8 mouse cellular contexts compared by ENCODE assay signal in the genomic region with DNA sequence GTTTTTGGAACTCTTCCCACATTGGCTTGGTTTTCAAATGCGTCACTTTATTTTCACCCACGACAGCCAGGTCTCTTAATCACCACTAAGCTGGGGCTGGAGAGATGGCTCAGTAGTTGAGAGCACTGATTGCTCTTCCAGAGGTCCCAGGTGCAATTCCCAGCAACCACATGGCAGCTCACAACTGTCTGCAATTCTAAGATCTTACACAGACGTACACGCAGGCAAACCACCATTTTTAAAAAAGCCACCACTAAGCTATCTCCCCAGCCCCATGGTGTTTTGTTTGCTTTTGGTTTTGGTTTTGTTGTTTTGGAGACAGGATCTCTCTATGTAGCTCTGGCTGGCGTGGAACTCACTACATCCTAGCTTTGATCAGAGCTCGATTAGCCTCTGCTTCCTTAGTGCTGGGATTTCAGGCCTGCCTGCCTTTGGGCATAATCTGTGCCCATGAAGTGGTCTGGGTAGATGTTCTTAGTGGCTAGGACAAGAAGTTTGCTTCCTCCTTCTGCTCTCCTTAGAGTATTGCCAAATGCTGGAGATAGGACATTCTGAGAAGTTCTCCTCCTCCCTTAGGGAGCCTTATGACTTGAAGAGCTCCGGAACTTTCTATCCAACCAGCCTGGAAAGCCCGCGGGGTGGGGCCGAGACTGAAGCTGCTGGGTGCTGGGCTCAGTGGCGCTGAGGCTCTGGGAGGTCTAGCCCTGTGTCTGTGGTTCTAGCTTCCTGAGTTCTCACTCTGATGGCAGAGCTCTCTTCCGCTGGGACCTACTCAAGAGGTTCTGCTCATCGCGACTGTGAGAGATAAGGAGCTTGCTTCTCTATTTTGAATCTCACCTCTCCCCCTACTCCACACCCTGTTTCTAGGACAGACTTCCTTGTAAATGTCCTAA. TPM values are rescaled to one million over a fixed set of nuclear protein-coding genes. Genes with fewer than 3 reads are reported as not detected.
DNase-seq lines count a peak whose midpoint lies in the region; ATAC-seq and TF ChIP-seq lines count a peak whose summit lies in the region.
"Had no signal": no experiment of that assay in that cellular context is flagged by ENCODE, and none has a peak within 500 bp of the region (broad histone marks: within the 10 kb centered on the region; RNA-seq: fewer than 3 reads in every experiment).

No protein-coding gene starts in this region.

- peak; percentile 68 for TF ChIP-seq POLR2A in CH12.LX (IDR thresholded peaks at IDR 0.05; ENCODE audit: low read depth, low read length)

- H3K27ac ChIP-seq in CH12.LX (ENCODE audit: insufficient read depth, low read depth): peak overlapping the region; percentile 74
- H3K27ac ChIP-seq in liver, embryonic 16.5 days (ENCODE audit: low read length): peak overlapping the region; percentile 38; the same call in 1 of the 2 replicates
- no peak overlapping the region for H3K27ac ChIP-seq in hindbrain, embryonic 14.5 days
- H3K27ac ChIP-seq: kidney, postnatal 0 days had no signal

- H3K9ac ChIP-seq in CH12.LX (ENCODE audit: insufficient read depth, low read depth): peak overlapping the region; percentile 70
- no peak overlapping the region for H3K9ac ChIP-seq in liver, embryonic 16.5 days (ENCODE audit: low read depth, low read length)
- H3K9ac ChIP-seq in hindbrain, embryonic 14.5 days: no peak overlapping the region

- peaks cover 9 to 23% of the 10 kb centered on the region in 2 experiments for H3K4me1 ChIP-seq in CH12.LX (ENCODE audit: control insufficient read depth in 1 of 2, insufficient read depth in 2 of 2)
- H3K4me1 ChIP-seq in liver, embryonic 16.5 days (ENCODE audit: control insufficient read depth, low read depth, low read length): peaks cover 5% of the 10 kb centered on the region
- no peaks in the 10 kb centered on the region for H3K4me1 ChIP-seq in hindbrain, embryonic 14.5 days (replicated peaks; ENCODE audit: control insufficient read depth, insufficient read depth, low read length)

- peak overlapping the region in 1 of 3 experiments; percentile 9 for H3K4me3 ChIP-seq in CH12.LX (replicated peaks in 1 of 3; ENCODE audit: low read depth in 2 of 3, low read length in 2 of 3, poor library complexity in 1 of 3)
- H3K4me3 ChIP-seq in liver, embryonic 16.5 days (ENCODE audit: low read depth, low read length): no peak overlapping the region
- H3K4me3 ChIP-seq in hindbrain, embryonic 14.5 days (replicated peaks; ENCODE audit: low read length): no peak overlapping the region

- H3K27me3 ChIP-seq in CH12.LX (replicated peaks): no peaks in the 10 kb centered on the region
- H3K27me3 ChIP-seq in liver, embryonic 16.5 days (ENCODE audit: control insufficient read depth, insufficient read depth, low read depth, low read length): no peaks in the 10 kb centered on the region
- H3K27me3 ChIP-seq in hindbrain, embryonic 14.5 days (ENCODE audit: control insufficient read depth, insufficient read depth, low read length): no peaks in the 10 kb centered on the region

- peak; percentile 48; the same call in 1 of the 2 replicates for ATAC-seq in liver, embryonic 16.5 days (ENCODE audit: low read depth)
- no peak for ATAC-seq in hindbrain, embryonic 14.5 days (ENCODE audit: low FRiP score)

- DNase-seq in CH12.LX (ENCODE audit: extremely low read depth): no peak
- DNase-seq in brain, adult 2 months (ENCODE audit: low read depth, low spot score): peak; percentile 22
- peak; percentile 34 to 35 for DNase-seq in spleen, postnatal 14 days (ENCODE audit: low spot score in 2 of 2)
- DNase-seq in frontal cortex, adult 2 months (ENCODE audit: extremely low spot score in 1 of 2, low spot score in 1 of 2): no peak
- DNase-seq in layer of hippocampus, adult 9-10 months (ENCODE audit: low spot score): no peak
- DNase-seq in hindbrain, embryonic 14.5 days (ENCODE audit: low spot score): no peak

- TF ChIP-seq CTCF in CH12.LX (conservative IDR thresholded peaks at IDR 0.05 in 1 of 2, IDR thresholded peaks at IDR 0.05 in 1 of 2; ENCODE audit: low read depth in 2 of 2, low read length in 2 of 2): no peak

- WGBS in liver, embryonic 16.5 days (ENCODE audit: insufficient replicate concordance): 26% methylated on average over 14 of the region's 14 CpGs
- WGBS in hindbrain, embryonic 14.5 days: 84% methylated on average over 14 of the region's 14 CpGs

- TF ChIP-seq RAD21 in CH12.LX (IDR thresholded peaks at IDR 0.05; ENCODE audit: low read depth, low read length): no peak

- no peaks in the 10 kb centered on the region for H3K36me3 ChIP-seq in CH12.LX (replicated peaks in 1 of 2; ENCODE audit: control insufficient read depth in 1 of 2, insufficient read depth in 1 of 2, low read length in 1 of 2)
- H3K36me3 ChIP-seq in liver, embryonic 16.5 days (ENCODE audit: control insufficient read depth, insufficient read depth): no peaks in the 10 kb centered on the region
- H3K36me3 ChIP-seq in hindbrain, embryonic 14.5 days (replicated peaks; ENCODE audit: control insufficient read depth, insufficient read depth): no peaks in the 10 kb centered on the region

- in situ Hi-C loops in CH12.LX (cut with MboI; ENCODE audit: low pct_ligation_motif_present, low pct_unique_long_range_greater_than_20kb, low sequenced_read_pairs): no loop called here

- dilution Hi-C loops in CH12.LX (cut with MboI; ENCODE audit: extremely low pct_ligation_motif_present, extremely low pct_unique_long_range_greater_than_20kb, low sequenced_read_pairs): no loop called here

- no peaks in the 10 kb centered on the region for H3K9me3 ChIP-seq in CH12.LX (replicated peaks; ENCODE audit: low read length)
- no peaks in the 10 kb centered on the region for H3K9me3 ChIP-seq in liver, embryonic 16.5 days (replicated peaks; ENCODE audit: control insufficient read depth, low read length)
- H3K9me3 ChIP-seq in hindbrain, embryonic 14.5 days (ENCODE audit: control insufficient read depth, low read length): no peaks in the 10 kb centered on the region

- no peaks in the 10 kb centered on the region for H3K79me2 ChIP-seq in CH12.LX (replicated peaks; ENCODE audit: control insufficient read depth, extremely low read depth, insufficient read depth, poor library complexity, severe bottlenecking)

- peak overlapping the region; percentile 87 for H3K4me2 ChIP-seq in CH12.LX (ENCODE audit: insufficient read depth, low read depth, poor library complexity, severe bottlenecking)
- H3K4me2 ChIP-seq in liver, embryonic 16.5 days (ENCODE audit: low read depth, low read length): peak overlapping the region; percentile 19; the same call in 1 of the 2 replicates
- H3K4me2 ChIP-seq in hindbrain, embryonic 14.5 days (replicated peaks): no peak overlapping the region

- TF ChIP-seq EP300 in CH12.LX (IDR thresholded peaks at IDR 0.05; ENCODE audit: low read length): no peak

TF ChIP-seq in CH12.LX, 34 proteins besides CTCF, POLR2A, EP300 and RAD21 (continues in another document):
- TF ChIP-seq USF1 (IDR thresholded peaks at IDR 0.05; ENCODE audit: low read depth, low read length) (no peak), TCF12 (IDR thresholded peaks at IDR 0.05; ENCODE audit: low read depth, low read length) (0 out of 2 replicates have a peak, but pooled peaks have one; percentile 27), MAZ (IDR thresholded peaks at IDR 0.05; ENCODE audit: low read depth, low read length) (no peak), RCOR1 (conservative IDR thresholded peaks at IDR 0.05; ENCODE audit: low read depth, low read length) (no peak), ZMIZ1 (IDR thresholded peaks at IDR 0.05; ENCODE audit: low read depth, low read length) (no peak), UBTF (IDR thresholded peaks at IDR 0.05; ENCODE audit: low read depth, low read length) (0 out of 2 replicates have a peak, but pooled peaks have one; percentile 33), POLR2AphosphoS2 (IDR thresholded peaks at IDR 0.05; ENCODE audit: low read depth, low read length) (no peak), KAT2A (IDR thresholded peaks at IDR 0.05; ENCODE audit: insufficient replicate concordance, low read length) (no peak), NELFE (IDR thresholded peaks at IDR 0.05; ENCODE audit: low read depth, low read length) (0 out of 2 replicates have a peak, but pooled peaks have one; percentile 9), IRF4 (IDR thresholded peaks at IDR 0.05; ENCODE audit: low read depth, low read length) (no peak), TBP (conservative IDR thresholded peaks at IDR 0.05; ENCODE audit: low read depth, low read length) (peak; percentile 14; the same call in 1 of the 2 replicates), SIN3A (IDR thresholded peaks at IDR 0.05; ENCODE audit: low read length) (no peak), JUN (IDR thresholded peaks at IDR 0.05; ENCODE audit: insufficient read depth, low read depth, low read length) (no peak)

RNA-seq across cellular contexts. Expression of a gene that starts 6.0 kb away (rescaled TPM):
- total RNA-seq in CH12.LX (2012; rRNA removed): 15.2 and 17.6 TPM in 2 replicates
- total RNA-seq in CH12.LX (2014; rRNA removed): 11.7 and 14.4 TPM in 2 replicates
- polyA plus RNA-seq in CH12.LX (2012; ENCODE audit: insufficient read length, low read depth): 13.3 and 18.4 TPM in 2 replicates
- polyA plus RNA-seq in liver, embryonic 16.5 days (2015; fragmentation: Nextera tagmentation; extraction: Ambion mirVana): 10.9 and 13.8 TPM in 2 replicates
- 29.7 and 34.2 TPM in 2 replicates for polyA plus RNA-seq in frontal cortex, adult 2 months (2012; rRNA removed)
- 107 and 117 TPM in 2 replicates for polyA plus RNA-seq in hindbrain, embryonic 14.5 days (2014; fragmentation: Nextera tagmentation; extraction: Ambion mirVana)

RNA-seq across cellular contexts. Expression of a gene that starts 10.2 kb away (rescaled TPM):
- 212 and 232 TPM in 2 replicates for total RNA-seq in CH12.LX (2012; rRNA removed)
- total RNA-seq in CH12.LX (2014; rRNA removed): 417 and 491 TPM in 2 replicates
- polyA plus RNA-seq in CH12.LX (2012; ENCODE audit: insufficient read length, low read depth): 376 and 400 TPM in 2 replicates
- 229 and 233 TPM in 2 replicates for polyA plus RNA-seq in liver, embryonic 16.5 days (2015; fragmentation: Nextera tagmentation; extraction: Ambion mirVana)
- 169 and 203 TPM in 2 replicates for polyA plus RNA-seq in frontal cortex, adult 2 months (2012; rRNA removed)
- 396 and 461 TPM in 2 replicates for polyA plus RNA-seq in hindbrain, embryonic 14.5 days (2014; fragmentation: Nextera tagmentation; extraction: Ambion mirVana)

RNA-seq across cellular contexts. Expression of a gene that starts 46.3 kb away (rescaled TPM):
- 58.6 and 60.6 TPM in 2 replicates for total RNA-seq in CH12.LX (2012; rRNA removed)
- 68.8 and 72.1 TPM in 2 replicates for total RNA-seq in CH12.LX (2014; rRNA removed)
- 49.2 and 51.3 TPM in 2 replicates for polyA plus RNA-seq in CH12.LX (2012; ENCODE audit: insufficient read length, low read depth)
- 44.5 and 44.7 TPM in 2 replicates for polyA plus RNA-seq in liver, embryonic 16.5 days (2015; fragmentation: Nextera tagmentation; extraction: Ambion mirVana)
- polyA plus RNA-seq in frontal cortex, adult 2 months (2012; rRNA removed): 55.0 and 56.2 TPM in 2 replicates
- 29.3 and 31.3 TPM in 2 replicates for polyA plus RNA-seq in hindbrain, embryonic 14.5 days (2014; fragmentation: Nextera tagmentation; extraction: Ambion mirVana)

RNA-seq across cellular contexts. Expression of a gene that starts 46.4 kb away (rescaled TPM):
- 292 and 319 TPM in 2 replicates for total RNA-seq in CH12.LX (2012; rRNA removed)
- total RNA-seq in CH12.LX (2014; rRNA removed): 110 and 130 TPM in 2 replicates
- 255 and 303 TPM in 2 replicates for polyA plus RNA-seq in CH12.LX (2012; ENCODE audit: insufficient read length, low read depth)
- polyA plus RNA-seq in liver, embryonic 16.5 days (2015; fragmentation: Nextera tagmentation; extraction: Ambion mirVana): 180 and 191 TPM in 2 replicates
- 272 and 376 TPM in 2 replicates for polyA plus RNA-seq in frontal cortex, adult 2 months (2012; rRNA removed)
- polyA plus RNA-seq in hindbrain, embryonic 14.5 days (2014; fragmentation: Nextera tagmentation; extraction: Ambion mirVana): 446 and 540 TPM in 2 replicates

Comparison
In these comparisons a context has a peak if more than half of its experiments do, and no peak if none do; other contexts are left out.
1. DNase-seq: peak in brain, adult 2 months (single experiment) and spleen, postnatal 14 days (2 of 2); none in CH12.LX (single experiment), frontal cortex, adult 2 months (0 of 2), layer of hippocampus, adult 9-10 months (single experiment) and hindbrain, embryonic 14.5 days (single experiment).